Mouse (Mus musculus) B cell, adult 2 months (primary cell): ENCODE measurements at regions not wholly inside any gene's neighbourhood (a gene's known extent, or its start where the extent isn't known, plus 50 kb on each side); places are given as distances from the start of the nearest gene placed in this dataset.

ENCODE experiments used
- DNase-seq, 2 experiments: peaks; one replicate each; pipeline ENCODE4 v3.0.0; 2022

DNA sequence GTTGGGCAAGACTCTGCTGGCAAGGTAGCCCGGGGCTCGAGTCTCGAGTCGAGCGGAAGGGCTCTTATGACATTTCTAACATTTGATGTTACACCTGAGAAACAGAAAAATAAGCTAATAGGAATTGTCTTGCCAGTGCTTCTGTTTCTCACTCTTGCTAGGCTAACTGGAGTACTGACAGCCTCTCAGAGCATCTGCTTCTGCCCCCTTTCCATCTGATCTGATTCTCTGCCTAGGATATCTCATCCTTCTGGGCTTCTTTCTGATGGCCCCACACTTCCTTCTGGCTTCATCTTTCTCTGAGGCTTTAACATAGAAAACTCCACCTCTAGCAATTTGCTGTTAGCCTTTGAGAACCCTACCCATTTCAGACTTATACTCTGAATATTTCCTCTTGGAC is 95.0 kb upstream of the Arhgef9 start:
- DNase-seq: no peak

DNA sequence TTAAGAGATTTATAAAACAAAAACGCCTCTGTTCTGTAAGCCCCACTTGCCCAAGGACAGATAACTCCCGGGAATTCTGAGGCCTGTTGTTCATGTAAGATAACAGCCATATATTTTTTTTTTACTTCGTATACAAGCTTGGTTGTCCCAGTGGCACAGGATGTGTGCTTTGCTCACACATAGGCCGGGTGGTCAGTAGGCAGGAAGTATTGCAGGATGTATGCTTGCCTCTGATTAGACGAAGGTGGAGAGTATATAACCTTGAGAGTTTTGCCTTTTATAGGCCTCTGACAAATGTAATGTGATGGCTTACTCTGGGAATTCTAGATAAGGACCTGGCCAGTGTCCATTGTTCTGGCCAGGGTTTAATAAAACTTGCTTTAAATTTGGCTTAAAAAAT is 85.4 kb upstream of the Arhgef9 start:
- no peak for DNase-seq

DNA sequence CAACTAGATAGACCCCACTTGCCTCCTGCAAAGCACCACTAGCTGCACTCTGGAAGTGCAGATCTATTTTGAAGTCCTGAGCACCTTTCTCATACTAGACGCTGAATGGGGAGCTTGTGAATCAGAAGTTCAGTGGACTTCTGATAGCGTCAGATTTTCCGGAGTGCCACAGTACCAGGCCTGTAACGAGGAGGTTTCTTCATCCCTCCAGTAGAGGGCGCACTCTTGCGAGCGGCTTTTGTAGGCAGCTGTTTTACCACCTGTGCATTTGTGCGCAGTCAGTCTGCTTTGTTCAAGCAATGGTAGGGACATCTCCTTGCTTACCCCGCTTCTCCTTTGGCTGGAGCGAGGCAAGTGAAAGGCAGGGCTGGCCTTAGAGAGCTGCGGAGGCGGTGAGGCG is 56.9 kb upstream of the Arhgef9 start:
- peak; percentile 7 to 27 for DNase-seq
